In the genomic region with DNA sequence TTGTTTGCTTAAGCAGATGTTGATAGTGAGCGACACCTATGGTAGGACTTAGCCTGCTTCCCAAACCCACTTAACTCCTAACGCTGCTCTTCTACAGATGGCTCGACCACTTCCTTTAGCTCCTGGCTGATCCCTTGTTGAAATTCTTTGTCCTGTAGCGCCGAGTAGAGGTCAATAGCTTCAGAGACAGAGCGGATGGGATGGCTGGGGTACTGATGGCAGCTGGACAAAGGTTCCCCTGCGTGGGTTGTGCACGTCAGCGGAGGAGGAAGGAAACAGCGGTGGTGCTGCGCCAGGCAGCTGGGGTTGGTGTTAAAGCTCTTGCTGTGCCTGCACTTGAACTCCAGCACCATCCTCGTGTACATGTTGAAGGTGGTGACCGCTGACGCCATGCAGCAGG, we compare ENCODE assay signal across 13 mouse cellular contexts. TPM values are rescaled to one million over a fixed set of nuclear protein-coding genes. Genes with fewer than 3 reads are reported as not detected.
DNase-seq lines count a peak whose midpoint lies in the region; ATAC-seq lines count a peak whose summit lies in the region.
"Had no signal": no experiment of that assay in that cellular context is flagged by ENCODE, and none has a peak within 500 bp of the region (broad histone marks: within the 10 kb centered on the region; RNA-seq: fewer than 3 reads in every experiment).

No protein-coding gene starts in this region.

- H3K36me3 ChIP-seq in liver, embryonic 11.5 days (ENCODE audit: control insufficient read depth, insufficient read depth, low read length), result no peaks in the 10 kb centered on the region; the same call in 1 of the 2 replicates
- peaks cover 34% of the 10 kb centered on the region for H3K36me3 ChIP-seq in hindbrain, embryonic 12.5 days
- peaks cover 34% of the 10 kb centered on the region for H3K36me3 ChIP-seq in midbrain, embryonic 14.5 days (ENCODE audit: control insufficient read depth, insufficient read depth, low read length)

- intact Hi-C loops in heart, postnatal 14 days (cut with DNase I), result loop anchor here (2.0 to 5.0 kb wide), 2 partner anchors 89 to 150 kb away; no protein-coding TSS in a partner anchor

- H3K9me3 ChIP-seq in liver, embryonic 11.5 days (ENCODE audit: control insufficient read depth, low read length), result no peaks in the 10 kb centered on the region
- H3K9me3 ChIP-seq in hindbrain, embryonic 12.5 days (replicated peaks), result no peaks in the 10 kb centered on the region
- H3K9me3 ChIP-seq in midbrain, embryonic 14.5 days (ENCODE audit: control insufficient read depth, low read length), result no peaks in the 10 kb centered on the region

- no peak overlapping the region for H3K27ac ChIP-seq in liver, embryonic 11.5 days (ENCODE audit: low read depth, low read length)
- no peak overlapping the region for H3K27ac ChIP-seq in hindbrain, embryonic 12.5 days
- no peak overlapping the region for H3K27ac ChIP-seq in midbrain, embryonic 14.5 days (replicated peaks; ENCODE audit: low read depth, low read length)

- no peak for ATAC-seq in liver, embryonic 11.5 days (replicated peaks; ENCODE audit: low FRiP score)
- ATAC-seq in hindbrain, embryonic 12.5 days (ENCODE audit: low FRiP score), result no peak
- ATAC-seq in midbrain, embryonic 14.5 days (ENCODE audit: low FRiP score, low TSS enrichment), result no peak
- no peak for ATAC-seq in frontal cortex, adult (ENCODE audit: low TSS enrichment)

- peaks cover 3% of the 10 kb centered on the region; the same call in 1 of the 2 replicates for H3K4me1 ChIP-seq in liver, embryonic 11.5 days (replicated peaks; ENCODE audit: control insufficient read depth, insufficient read depth, low read length)
- H3K4me1 ChIP-seq in hindbrain, embryonic 12.5 days, result peaks cover 2% of the 10 kb centered on the region; the same call in 1 of the 2 replicates
- H3K4me1 ChIP-seq in midbrain, embryonic 14.5 days (ENCODE audit: control insufficient read depth, insufficient read depth, low read length), result no peaks in the 10 kb centered on the region

- H3K9ac ChIP-seq in liver, embryonic 11.5 days (ENCODE audit: low read depth, low read length), result no peak overlapping the region
- H3K9ac ChIP-seq in hindbrain, embryonic 12.5 days, result no peak overlapping the region
- no peak overlapping the region for H3K9ac ChIP-seq in midbrain, embryonic 14.5 days (replicated peaks; ENCODE audit: low read length)

- H3K4me2 ChIP-seq in liver, embryonic 11.5 days, result no peak overlapping the region
- H3K4me2 ChIP-seq in hindbrain, embryonic 12.5 days (replicated peaks), result no peak overlapping the region
- no peak overlapping the region for H3K4me2 ChIP-seq in midbrain, embryonic 14.5 days (ENCODE audit: low read length)

- 50% methylated on average over 14 of the region's 14 CpGs for WGBS in liver, embryonic 11.5 days
- 70% methylated on average over 14 of the region's 14 CpGs for WGBS in hindbrain, embryonic 12.5 days
- WGBS in midbrain, embryonic 14.5 days, result 81% methylated on average over 14 of the region's 14 CpGs

- H3K4me3 ChIP-seq in liver, embryonic 11.5 days (ENCODE audit: low read depth, low read length), result no peak overlapping the region
- H3K4me3 ChIP-seq in hindbrain, embryonic 12.5 days, result no peak overlapping the region
- H3K4me3 ChIP-seq in midbrain, embryonic 14.5 days (replicated peaks; ENCODE audit: low read depth, low read length), result no peak overlapping the region

- no peaks in the 10 kb centered on the region for H3K27me3 ChIP-seq in liver, embryonic 11.5 days (replicated peaks; ENCODE audit: control insufficient read depth, insufficient read depth, low read length)
- H3K27me3 ChIP-seq in hindbrain, embryonic 12.5 days, result peaks cover 3% of the 10 kb centered on the region; the same call in 1 of the 2 replicates
- H3K27me3 ChIP-seq in midbrain, embryonic 14.5 days (ENCODE audit: control insufficient read depth, insufficient read depth, low read length), result no peaks in the 10 kb centered on the region

- peak; percentile 18 for DNase-seq in liver
- DNase-seq in liver, embryonic 11.5 days (ENCODE audit: low spot score), result no peak
- peak; percentile 20 to 26 for DNase-seq in heart, postnatal 14 days
- peak; percentile 35 for DNase-seq in lung, postnatal 36 days
- DNase-seq in thymus, postnatal 25 days, result peak; percentile 58
- DNase-seq in midbrain, embryonic 14.5 days, result no peak
- DNase-seq: adrenal gland, adult 8-10 months; cerebellum, adult 18-20 months; kidney, adult 9 months; left cerebral cortex, postnatal 4 days had no signal

RNA-seq across cellular contexts. Expression of gene Gsg1, which starts 16.8 kb away (rescaled TPM):
- 0.51 and 1.1 TPM in 2 replicates for polyA plus RNA-seq in liver, embryonic 11.5 days (2014; fragmentation: Nextera tagmentation; extraction: Ambion mirVana)
- under 1 TPM in 1 of 2 experiments, not detected in 1; 0.86 TPM for total RNA-seq in heart, postnatal 14 days (2021)
- polyA plus RNA-seq in hindbrain, embryonic 12.5 days (2016; fragmentation: Nextera tagmentation; extraction: Ambion mirVana), result 0.40 and 0.78 TPM in 2 replicates
- polyA plus RNA-seq in midbrain, embryonic 14.5 days (2014; fragmentation: Nextera tagmentation; extraction: Ambion mirVana), result 0.18 and 0.22 TPM in 2 replicates
- total RNA-seq: adrenal gland, adult 8-10 months; gastrocnemius, adult 18-20 months; left cerebral cortex, postnatal 4 days had no signal

RNA-seq across cellular contexts. Expression of gene Hebp1, which starts 39.5 kb away (rescaled TPM):
- 56.8 and 59.1 TPM in 2 replicates for polyA plus RNA-seq in liver, embryonic 11.5 days (2014; fragmentation: Nextera tagmentation; extraction: Ambion mirVana)
- total RNA-seq in heart, postnatal 14 days (2021), result 10 to 100 TPM; 44.8 to 45.9 TPM
- 4.0 and 6.2 TPM in 2 replicates for polyA plus RNA-seq in hindbrain, embryonic 12.5 days (2016; fragmentation: Nextera tagmentation; extraction: Ambion mirVana)
- polyA plus RNA-seq in midbrain, embryonic 14.5 days (2014; fragmentation: Nextera tagmentation; extraction: Ambion mirVana), result 3.5 and 8.0 TPM in 2 replicates

RNA-seq across cellular contexts. Expression of gene Fam234b, which starts 39.5 kb away (rescaled TPM):
- polyA plus RNA-seq in liver, embryonic 11.5 days (2014; fragmentation: Nextera tagmentation; extraction: Ambion mirVana), result 34.2 and 37.9 TPM in 2 replicates
- total RNA-seq in heart, postnatal 14 days (2021), result 1 to 10 TPM; 6.3 to 7.8 TPM
- polyA plus RNA-seq in hindbrain, embryonic 12.5 days (2016; fragmentation: Nextera tagmentation; extraction: Ambion mirVana), result 47.6 and 51.1 TPM in 2 replicates
- polyA plus RNA-seq in midbrain, embryonic 14.5 days (2014; fragmentation: Nextera tagmentation; extraction: Ambion mirVana), result 122 and 133 TPM in 2 replicates

Comparison
In these comparisons a context has a peak if more than half of its experiments do, and no peak if none do; other contexts are left out.
1. DNase-seq: peak in liver (single experiment), heart, postnatal 14 days (2 of 2), lung, postnatal 36 days (single experiment) and thymus, postnatal 25 days (single experiment); none in liver, embryonic 11.5 days (single experiment) and midbrain, embryonic 14.5 days (single experiment).